Mouse (Mus musculus) layer of hippocampus, adult 2 months (tissue): ENCODE results near the gene Caly. TPM values are rescaled to one million over a fixed set of nuclear protein-coding genes. Genes with fewer than 3 reads are reported as not detected.

Experiments
- DNase-seq, 2 experiments: peaks; one replicate each; pipeline ENCODE4 v3.0.0; 2022; ENCODE audit warnings: low spot score in 2 of 2
- H3K27ac ChIP-seq: fragments of 200-600 bp; 2 replicates; pipeline ENCODE4 v1.8.1; 2022
- H3K4me3 ChIP-seq: fragments of 200-600 bp; 2 replicates; pipeline ENCODE4 v1.8.1; 2022; ENCODE audit warnings: mild to moderate bottlenecking
- CTCF ChIP-seq: fragments of 200-600 bp; conservative IDR thresholded peaks from 2 replicates; pipeline ENCODE4 v1.8.1; 2022; ENCODE audit warnings: antibody characterized with exemption, mild to moderate bottlenecking, moderate library complexity
- long read RNA-seq, 2 experiments: library from polyadenylated mRNA; stranded (forward); transcript quantifications; one replicate each; pipeline ENCODE4 v2.0.0; 2021; ENCODE audit warnings: borderline mapping rate in 2 of 2
- total RNA-seq, 2 experiments: library from RNA; stranded (reverse); gene quantifications; 2 replicates each; pipeline ENCODE4 v1.2.3; 2021

Caly gene
- 100 to 1,000 TPM; 255 to 267 TPM for total RNA-seq
- long read RNA-seq, experiment 1, transcript Caly-204 (6 exons, 975 nt): minor isoform, 39 of 152 reads
- long read RNA-seq, experiment 1, transcript Caly-203 (6 exons, 1,029 nt): major isoform, 68 of 152 reads
- long read RNA-seq, experiment 1, transcript Caly-201 (5 exons, 1,220 nt): minor isoform, 5 of 152 reads
- long read RNA-seq, experiment 1, partial matches to known transcripts: 18 of 152 reads
- long read RNA-seq, experiment 1, other reads (novel, unspliced or antisense): 17 of 152 reads
- long read RNA-seq, experiment 2, transcript Caly-202 (7 exons, 1,220 nt): minor isoform, 8 of 268 reads
- long read RNA-seq, experiment 2, transcript Caly-203 (6 exons, 1,029 nt): major isoform, 101 of 268 reads
- long read RNA-seq, experiment 2, transcript Caly-201 (5 exons, 1,220 nt): minor isoform, 6 of 268 reads
- long read RNA-seq, experiment 2, transcript Caly-204 (6 exons, 975 nt): minor isoform, 81 of 268 reads
- long read RNA-seq, experiment 2, partial matches to known transcripts: 30 of 268 reads
- long read RNA-seq, experiment 2, other reads (novel, unspliced or antisense): 41 of 268 reads

- Histone ChIP-seq H3K4me3 (peak within 1 kb of the TSS; percentile 54), H3K27ac (peak within 1 kb of the TSS; percentile 99)
- DNase-seq: peak; percentile 91 to 94
- peak; percentile 75 for TF ChIP-seq CTCF
Measured at GRCm38 (mm10) chr7:140082242-140082678, at the start of gene Caly. TSS of gene Caly (minus strand) at chr7:140082548.

DNA sequence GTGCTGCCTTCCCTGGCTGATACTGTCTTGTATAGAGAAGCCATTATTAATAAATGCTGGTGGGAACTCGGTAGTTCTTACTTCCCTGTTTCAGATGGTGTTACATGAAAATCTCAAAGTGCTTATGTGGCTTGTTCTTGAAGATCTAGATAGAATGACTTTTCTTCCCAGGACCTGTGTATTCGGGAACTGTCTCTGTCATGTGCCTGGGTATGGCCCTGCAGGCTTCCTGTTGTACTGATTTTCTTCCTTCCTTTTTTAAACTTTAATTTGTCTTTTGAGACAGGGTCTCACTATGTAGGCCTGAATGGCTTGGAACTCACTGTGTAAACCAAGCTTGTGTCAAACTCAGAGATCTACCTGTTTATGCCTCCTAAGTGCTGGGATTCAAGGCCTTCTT lies 45.6 kb upstream of the Caly start:
- TF ChIP-seq CTCF: no peak
- H3K4me3 ChIP-seq: no peak overlapping the region
- DNase-seq: no peak
- H3K27ac ChIP-seq: no peak overlapping the region

GRCm38 (mm10) chr7:140126934-140127333 lies 44.6 kb upstream of the Caly start:
- Histone ChIP-seq H3K4me3 (no peak overlapping the region), H3K27ac (no peak overlapping the region)
- no peak for DNase-seq
- no peak for TF ChIP-seq CTCF

DNA sequence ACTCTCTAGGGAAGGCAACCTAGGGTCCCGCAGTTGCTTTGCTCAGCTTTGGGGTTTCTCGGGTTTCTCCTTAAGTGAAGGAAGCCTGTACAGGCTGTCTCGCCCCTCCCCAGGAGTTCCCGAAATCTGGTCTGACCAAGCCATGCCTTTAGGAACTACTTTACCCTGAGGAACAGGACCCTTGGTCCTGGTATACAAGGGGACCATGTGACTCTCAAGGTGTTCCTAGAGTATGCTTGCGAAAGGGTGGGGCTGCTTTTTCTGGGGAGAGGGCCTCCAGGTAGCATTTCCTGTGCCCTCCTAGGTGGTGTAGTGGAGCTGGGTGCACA lies 43.6 kb upstream of the Caly start:
- Histone ChIP-seq H3K4me3 (peak overlapping the region; percentile 61), H3K27ac (peak overlapping the region; percentile 87)
- no peak for TF ChIP-seq CTCF
- DNase-seq: no peak

GRCm38 (mm10) chr7:140125278-140126021 lies 43.1 kb upstream of the Caly start:
- H3K27ac ChIP-seq: peak overlapping the region; percentile 87
- DNase-seq: peak; percentile 87 to 91
- no peak for TF ChIP-seq CTCF
- H3K4me3 ChIP-seq: peak overlapping the region; percentile 61

GRCm38 (mm10) chr7:140124382-140124781 lies 42.0 kb upstream of the Caly start:
- no peak overlapping the region for H3K4me3 ChIP-seq
- H3K27ac ChIP-seq: no peak overlapping the region
- DNase-seq: no peak
- TF ChIP-seq CTCF: no peak

DNA sequence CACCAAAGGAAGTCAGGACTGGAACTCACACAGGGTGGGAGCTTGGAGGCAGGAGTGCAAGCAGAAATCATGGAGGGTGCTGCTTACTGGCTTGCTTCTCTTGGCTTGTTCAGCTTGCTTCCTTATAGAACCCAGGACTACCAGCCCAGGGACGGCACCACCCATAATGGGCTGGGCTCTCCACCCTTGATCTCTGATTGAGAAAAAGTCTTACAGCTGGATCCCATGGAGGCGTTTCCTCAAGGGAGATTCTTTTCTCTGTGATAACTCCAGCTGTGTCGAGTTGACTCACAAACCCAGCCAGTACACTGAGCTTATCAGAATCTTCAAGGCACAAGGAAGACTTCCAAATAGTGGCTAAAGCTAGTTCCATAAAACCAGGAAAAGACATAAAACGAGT lies 40.4 kb upstream of the Caly start:
- no peak for DNase-seq
- H3K27ac ChIP-seq: no peak overlapping the region
- TF ChIP-seq CTCF: no peak
- H3K4me3 ChIP-seq: no peak overlapping the region

GRCm38 (mm10) chr7:140121338-140121910 lies 39.1 kb upstream of the Caly start:
- no peak overlapping the region for H3K4me3 ChIP-seq
- H3K27ac ChIP-seq: no peak overlapping the region
- no peak for TF ChIP-seq CTCF
- no peak for DNase-seq

DNA sequence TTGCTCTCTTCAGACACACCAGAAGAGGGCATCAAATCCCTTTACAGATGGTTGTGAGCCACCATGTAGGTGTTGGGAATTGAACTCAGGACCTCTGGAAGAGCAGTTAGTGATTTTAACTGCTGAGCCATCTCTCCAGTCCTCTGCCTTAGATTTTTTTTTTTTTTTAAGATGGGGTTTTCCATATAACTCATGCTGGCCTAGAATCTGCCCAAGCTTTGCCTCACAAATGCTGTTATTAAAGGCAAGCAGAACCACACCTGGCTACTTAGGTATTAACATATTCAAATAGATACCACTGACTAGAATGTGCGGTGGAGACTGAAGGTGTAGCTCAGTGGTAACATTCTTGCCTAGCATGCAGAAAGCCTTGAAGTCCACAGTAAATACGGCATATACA lies 38.1 kb upstream of the Caly start:
- TF ChIP-seq CTCF: no peak
- DNase-seq: no peak
- Histone ChIP-seq H3K27ac (no peak overlapping the region), H3K4me3 (no peak overlapping the region)

- TF ChIP-seq CTCF: no peak
- peak; percentile 87 to 89 for DNase-seq
- peak within 1 kb of the TSS; percentile 96 for H3K4me3 ChIP-seq
- H3K27ac ChIP-seq: peak within 1 kb of the TSS; percentile 96
Measured at GRCm38 (mm10) chr7:140116329-140117054, 34.1 kb upstream of the Caly start, which contains the start of gene Echs1. TSS of gene Echs1 (minus strand) at chr7:140116476.

DNA sequence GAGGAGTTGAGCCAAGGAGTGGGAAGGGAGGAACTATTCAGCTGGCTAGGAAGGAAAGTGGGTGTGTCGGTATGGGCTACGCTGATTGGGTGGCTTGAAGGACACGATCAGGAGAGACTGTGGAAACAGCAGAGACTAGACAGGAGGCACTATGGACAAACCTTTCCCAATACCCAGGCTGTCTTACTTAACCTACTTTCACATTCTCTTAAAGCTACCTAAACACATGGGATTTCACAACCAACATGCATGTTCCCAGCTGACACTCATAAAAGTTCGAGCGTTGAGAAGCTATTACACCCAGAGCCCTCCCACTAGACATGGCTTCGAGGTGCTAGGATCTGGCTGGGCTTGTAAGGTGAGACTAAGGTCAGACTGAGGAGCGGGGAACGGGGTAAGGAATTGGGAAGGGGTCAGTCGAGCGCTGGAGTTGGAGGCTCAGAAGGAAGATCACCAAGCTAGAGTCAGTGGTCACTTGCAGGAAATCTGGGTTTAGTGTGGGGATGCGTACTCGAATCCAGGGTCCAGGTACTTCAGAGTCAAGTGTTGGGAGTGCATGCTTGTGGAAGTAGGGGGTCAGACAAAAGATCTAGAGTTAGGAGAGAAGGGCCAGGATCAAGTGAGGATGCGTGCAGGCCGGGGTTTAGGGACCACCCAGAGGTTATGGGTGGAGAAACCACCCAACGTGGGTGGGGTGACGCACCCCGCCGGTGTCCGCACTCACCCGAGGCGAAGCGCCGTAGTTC lies 33.4 kb upstream of the Caly start, which contains the start of gene Paox:
TSS of gene Paox (plus strand) at position 217 of the 746 bp plus-strand sequence.
- Histone ChIP-seq H3K27ac (peak within 1 kb of the TSS; percentile 96), H3K4me3 (peak within 1 kb of the TSS; percentile 96)
- peak; percentile 50 to 76 for DNase-seq
- no peak for TF ChIP-seq CTCF

GRCm38 (mm10) chr7:140111943-140112342 lies 29.6 kb upstream of the Caly start:
- no peak for DNase-seq
- H3K4me3 ChIP-seq: no peak overlapping the region

More at GRCm38 (mm10) chr7:140111943-140112342, 29.6 kb upstream of the Caly start:
- TF ChIP-seq CTCF: no peak
- H3K27ac ChIP-seq: no peak overlapping the region
